Mouse (Mus musculus): ENCODE measurements around the gene Itpr3.

The Itpr3 gene

DNA sequence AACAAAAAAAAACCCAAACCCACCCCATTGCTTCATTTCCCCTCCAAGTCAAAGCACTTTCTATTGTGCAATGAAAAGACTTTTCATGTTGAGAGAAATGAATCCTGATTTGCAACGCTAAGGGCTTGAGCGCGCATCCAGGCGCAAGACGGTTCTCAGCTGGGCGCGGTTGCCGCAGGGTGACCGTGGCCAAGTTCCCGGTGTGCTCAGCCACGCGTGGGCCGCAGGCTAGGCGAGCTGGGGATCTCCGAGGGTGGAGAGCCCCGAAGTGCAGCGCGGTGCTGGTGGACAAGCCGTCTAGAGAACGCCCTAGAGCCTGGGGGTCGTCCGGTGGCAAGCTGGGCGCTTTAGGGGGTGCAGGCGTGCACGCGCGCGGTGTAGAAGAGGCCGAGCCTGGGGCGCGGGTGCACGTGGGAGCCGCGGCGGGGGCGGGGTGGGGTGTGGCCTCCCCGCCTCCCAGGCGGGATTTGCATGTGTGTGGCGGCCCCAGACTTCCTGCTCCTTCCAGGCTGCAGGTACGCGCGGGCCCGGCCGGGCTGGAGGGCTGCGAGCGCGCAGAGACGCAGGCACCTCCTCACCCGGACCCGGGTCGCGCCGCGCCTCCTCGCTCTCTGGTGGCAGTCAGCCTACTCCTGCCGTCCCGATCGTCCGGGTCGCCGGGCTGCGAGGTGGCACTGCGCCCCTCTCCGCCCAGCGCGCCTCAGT is at the start of gene Itpr3:
Gene Itpr3 (plus strand): TSS at position 493 of the 705 bp plus-strand sequence.
- DNase-seq (ENCODE audit: low spot score in 2 of 2), result peak; percentile 87 to 90

DNA sequence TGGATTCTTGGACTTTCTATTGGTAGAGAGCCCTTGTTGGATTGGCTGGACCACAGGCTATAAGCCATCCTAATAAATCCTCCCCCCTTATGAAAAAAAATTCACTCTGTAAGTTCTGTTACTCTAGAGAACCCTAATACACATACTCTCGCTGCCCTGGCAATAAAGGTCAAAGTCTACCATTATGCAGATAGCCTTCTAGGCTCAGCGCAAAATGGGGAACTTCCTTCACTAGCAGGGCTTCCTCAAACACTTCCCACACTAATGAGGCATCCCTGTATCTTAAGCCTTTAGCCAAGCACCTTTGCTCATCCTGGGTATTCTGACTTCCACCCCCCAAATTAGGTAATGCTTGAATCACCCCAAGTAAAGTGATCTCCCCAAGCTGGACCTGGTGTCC is 48.8 kb upstream of the Itpr3 start:
- DNase-seq (ENCODE audit: low spot score in 2 of 2), result no peak

DNA sequence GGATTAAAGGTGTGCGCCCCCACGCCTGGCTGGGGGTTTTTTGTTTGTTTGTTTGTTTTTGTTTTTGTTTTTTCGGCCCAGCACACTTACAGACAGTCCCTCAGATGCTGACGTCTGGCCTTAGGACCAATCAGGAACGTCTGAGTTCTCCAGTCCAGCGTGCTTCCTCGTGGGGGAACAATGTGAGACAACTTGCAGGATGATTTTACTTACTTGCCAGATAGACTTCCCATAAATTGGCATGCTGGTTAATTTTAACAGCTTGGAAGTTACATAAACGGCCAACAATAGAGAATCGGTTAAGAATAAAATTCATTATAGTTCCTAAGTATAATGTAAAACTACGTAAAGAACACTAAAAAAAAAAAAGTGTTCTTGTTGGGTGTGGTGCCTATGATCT is 45.9 kb upstream of the Itpr3 start:
- DNase-seq (ENCODE audit: low spot score in 2 of 2), result no peak

DNA sequence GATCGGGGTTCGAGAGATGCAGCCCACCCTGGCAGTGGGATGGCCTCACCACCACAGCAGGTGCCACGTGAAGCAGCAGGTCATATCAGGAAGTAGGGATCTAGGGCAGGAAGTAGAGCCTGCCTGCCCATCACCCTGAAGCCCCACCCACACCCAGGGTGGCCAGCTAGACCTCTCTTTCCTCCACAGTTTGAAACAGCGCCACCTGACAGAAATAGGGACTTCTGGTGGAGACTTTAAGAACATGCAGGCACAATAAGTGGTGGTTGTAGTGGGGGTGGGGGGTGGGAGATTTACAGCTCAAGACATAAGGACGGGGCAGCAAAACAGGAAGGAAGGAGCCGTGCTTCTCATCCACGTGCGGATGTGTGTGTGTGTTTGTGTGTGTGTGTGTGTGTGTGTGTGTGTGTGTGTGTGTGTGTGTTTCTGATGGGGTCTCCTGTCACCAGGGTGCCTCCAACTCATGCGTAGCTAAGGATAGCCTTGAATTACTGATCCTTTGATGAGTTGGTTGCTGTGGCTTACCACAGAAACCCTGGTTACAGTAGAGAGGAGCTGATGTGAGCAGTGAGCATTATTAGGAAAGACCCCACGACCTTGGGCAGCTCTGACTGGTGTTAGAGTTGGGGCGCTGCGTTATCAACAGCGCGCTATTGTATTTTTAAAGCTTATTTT is 45.0 kb upstream of the Itpr3 start:
- DNase-seq (ENCODE audit: low spot score in 2 of 2), result peak; percentile 49 to 57

DNA sequence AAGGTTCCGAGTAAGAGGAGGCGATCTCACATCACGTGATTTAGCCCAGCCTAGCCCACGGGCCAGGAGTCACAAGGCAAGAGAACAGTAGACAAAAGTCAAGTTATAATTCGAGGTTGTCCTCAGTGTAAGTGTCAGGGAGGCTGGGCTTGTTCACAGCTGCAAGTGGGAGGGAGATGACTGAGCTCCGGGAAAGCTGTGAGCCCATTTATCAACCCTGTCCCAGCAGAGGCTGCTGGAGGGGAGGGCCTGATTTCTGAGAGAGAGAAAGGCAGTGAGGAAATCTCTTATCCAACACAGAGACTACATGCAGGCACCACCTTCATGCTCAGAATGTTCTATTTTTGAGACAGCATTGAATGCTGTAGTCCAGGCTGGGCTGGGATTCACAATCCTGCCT is 44.2 kb upstream of the Itpr3 start:
- no peak for DNase-seq (ENCODE audit: low spot score in 2 of 2)

DNA sequence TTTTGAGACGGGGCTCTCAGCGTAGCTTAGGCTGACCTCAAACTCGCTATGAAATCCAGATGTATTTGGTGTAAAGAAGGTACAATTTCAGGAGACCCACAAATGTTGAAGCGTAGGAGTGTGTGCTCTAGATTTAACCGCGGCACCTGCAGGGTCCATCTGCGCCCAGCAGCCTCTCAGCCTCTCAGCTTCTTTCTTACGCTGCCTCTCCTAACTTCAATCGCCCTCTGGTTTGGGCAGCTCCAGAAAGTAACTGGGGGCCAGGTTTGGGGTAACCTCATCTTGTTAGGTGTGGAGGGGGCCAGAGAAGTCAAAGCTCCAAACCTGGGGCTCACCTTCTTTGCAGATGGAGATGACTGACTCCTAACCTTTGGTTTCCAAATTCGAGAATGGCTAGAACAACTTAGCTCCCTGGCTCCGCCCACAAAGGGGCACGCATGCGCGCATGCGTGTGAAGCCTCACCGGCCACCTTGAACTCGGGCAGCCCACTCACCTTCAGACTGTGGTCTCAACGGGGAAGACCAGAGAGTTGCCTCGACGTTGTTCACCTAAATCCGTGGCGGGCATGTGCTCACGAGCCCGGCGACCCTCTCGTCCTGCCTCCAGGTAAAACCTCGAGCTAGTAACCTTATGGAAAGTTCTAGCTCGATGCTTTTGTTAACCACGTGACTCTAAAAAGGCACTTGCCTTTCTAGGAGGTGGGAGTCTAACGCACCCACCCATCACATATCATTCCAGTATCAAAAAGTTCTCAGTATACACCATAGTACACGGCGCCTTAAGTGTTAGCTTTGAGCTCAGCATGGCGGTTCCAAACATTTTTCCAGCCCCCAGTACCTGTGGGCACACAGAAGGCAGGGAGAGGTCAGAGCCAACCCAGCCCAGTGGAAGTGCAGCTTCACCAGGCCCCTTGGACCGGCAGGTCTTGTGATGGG is 39.3 kb upstream of the Itpr3 start:
- peak; percentile 79 to 91 for DNase-seq (ENCODE audit: low spot score in 2 of 2)

DNA sequence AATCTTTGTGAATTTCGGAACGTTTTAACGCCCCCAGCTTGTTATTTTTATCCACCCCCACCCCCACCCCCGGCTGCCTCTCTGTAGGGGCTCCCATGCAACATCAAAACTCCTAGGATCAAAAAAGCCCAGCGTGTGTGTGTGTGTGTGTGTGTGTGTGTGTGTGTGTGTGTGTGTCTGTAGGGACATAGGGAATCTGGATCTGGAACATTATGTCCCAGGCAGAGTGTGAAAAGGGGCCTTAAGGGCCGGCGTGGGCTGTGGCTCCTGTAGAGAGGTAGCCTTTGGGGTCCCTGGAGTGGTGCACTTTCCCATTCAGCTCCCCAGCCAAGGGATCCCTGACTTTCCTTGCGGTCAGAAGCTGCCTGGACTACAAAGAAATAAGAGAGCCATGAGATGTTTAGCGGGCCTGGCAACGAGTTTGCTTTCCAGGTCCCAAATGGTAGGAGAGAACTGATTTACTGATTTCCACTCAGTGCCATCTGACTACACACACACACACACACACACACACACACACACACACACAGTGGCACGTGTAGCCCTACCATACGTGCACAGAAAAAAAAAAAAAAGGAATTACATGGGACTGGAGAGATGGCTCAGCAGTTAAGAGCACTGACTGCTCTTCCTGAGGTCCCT is 38.4 kb upstream of the Itpr3 start:
- DNase-seq (ENCODE audit: low spot score in 2 of 2), result no peak

DNA sequence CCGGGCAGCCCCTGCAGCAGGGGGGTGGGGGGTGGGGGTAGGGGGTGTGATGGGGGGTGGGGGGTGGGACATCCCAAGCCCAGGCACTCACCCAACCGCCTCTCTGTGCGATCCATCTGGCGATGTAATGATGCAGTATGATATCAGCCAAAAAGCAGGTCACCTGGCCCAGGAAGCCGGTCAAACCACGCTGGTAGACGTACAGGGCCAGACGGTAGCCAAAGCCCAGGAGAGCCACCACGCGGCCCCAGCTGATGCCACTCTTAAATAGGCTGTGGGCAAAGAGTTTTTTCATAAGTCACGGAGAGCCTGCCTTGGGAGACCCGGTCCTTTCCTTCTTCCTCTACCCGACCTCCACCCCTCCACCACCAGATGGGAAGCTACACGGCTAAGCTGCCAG is 36.0 kb upstream of the Itpr3 start:
- DNase-seq (ENCODE audit: low spot score in 2 of 2), result no peak

DNA sequence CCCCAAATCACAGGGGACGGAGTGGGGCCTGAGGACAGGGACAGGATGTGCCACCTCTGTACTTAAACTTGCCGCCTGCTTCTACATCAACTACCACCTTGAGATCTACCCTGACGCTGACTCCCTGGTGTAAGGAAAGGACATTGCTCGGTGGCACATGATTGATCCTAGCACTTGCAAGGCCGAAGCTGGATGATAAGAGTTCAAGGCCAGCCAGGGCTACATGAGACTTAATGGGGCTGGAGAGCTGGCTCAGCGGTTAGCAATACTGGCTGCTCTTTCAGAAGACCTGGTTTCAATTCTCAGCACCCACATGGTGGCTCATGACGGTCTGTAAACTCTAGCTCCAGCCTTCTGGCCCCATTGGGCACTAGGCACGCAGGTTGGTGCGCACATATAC is 35.4 kb upstream of the Itpr3 start:
- DNase-seq (ENCODE audit: low spot score in 2 of 2), result no peak

DNA sequence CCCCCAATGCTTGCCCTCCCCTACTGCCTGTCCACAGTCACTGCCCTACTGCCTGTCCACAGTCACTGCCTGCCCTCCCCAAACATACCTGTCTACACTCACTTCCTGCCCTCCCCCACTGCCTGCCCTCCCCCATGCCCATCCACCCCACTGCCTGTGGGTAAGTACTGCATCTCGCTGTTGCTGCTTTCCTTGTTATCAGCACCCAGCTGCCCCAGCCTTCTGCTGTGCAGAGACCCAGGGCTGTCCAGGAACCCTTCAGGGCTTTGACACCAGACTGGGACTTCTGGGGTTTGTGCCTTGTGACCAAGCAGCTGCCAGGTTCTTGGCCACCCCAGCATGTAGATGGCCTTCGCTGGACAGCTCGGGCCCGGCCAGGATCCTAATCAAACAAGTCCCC is 33.8 kb upstream of the Itpr3 start:
- DNase-seq (ENCODE audit: low spot score in 2 of 2), result no peak

DNA sequence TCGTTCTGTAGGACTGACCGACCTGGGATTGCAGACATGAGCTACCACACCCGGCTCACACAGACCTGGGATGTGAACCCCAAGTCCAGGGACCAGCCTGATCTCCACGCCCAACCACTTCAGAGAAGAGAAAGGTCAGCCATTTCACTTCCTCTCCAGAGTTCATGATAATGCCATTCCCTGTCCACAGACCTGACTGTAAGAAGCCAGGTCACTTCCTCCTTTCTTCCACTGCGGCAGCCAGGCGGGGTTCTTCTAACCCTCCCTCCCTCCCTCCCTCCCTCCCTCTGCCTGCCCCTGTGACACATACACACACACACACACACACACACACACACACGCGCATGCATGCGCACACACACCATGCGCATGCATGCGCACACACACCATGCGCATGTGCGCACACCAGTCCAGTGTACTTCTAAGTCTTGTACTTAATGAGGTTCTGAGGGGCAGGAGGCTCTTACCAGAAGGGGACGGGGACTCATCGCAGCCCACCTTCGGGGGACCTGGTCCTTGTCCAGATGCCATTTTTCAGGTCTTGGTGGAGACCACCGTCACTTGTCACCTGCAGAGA is 31.7 kb upstream of the Itpr3 start:
- DNase-seq (ENCODE audit: low spot score in 2 of 2), result no peak

DNA sequence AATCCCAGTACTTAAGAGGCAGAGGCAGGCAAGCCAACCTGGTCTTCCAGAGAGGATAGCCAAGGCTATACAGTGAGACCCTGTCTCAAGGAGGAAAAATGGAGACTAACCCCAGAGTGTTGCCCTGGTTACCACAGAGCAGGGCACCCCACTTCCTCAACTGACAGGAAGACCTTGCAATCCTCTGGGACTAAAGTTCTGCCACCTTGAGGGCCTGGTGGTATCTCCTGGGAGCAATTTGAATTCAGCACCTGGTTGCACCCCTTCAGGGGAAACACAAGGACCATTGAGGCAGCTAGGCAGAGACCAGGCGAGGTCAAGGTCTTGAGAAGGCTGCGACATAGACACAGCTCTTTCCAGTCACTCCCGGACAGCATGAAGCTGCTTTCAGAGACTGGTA is 31.2 kb upstream of the Itpr3 start:
- no peak for DNase-seq (ENCODE audit: low spot score in 2 of 2)

DNA sequence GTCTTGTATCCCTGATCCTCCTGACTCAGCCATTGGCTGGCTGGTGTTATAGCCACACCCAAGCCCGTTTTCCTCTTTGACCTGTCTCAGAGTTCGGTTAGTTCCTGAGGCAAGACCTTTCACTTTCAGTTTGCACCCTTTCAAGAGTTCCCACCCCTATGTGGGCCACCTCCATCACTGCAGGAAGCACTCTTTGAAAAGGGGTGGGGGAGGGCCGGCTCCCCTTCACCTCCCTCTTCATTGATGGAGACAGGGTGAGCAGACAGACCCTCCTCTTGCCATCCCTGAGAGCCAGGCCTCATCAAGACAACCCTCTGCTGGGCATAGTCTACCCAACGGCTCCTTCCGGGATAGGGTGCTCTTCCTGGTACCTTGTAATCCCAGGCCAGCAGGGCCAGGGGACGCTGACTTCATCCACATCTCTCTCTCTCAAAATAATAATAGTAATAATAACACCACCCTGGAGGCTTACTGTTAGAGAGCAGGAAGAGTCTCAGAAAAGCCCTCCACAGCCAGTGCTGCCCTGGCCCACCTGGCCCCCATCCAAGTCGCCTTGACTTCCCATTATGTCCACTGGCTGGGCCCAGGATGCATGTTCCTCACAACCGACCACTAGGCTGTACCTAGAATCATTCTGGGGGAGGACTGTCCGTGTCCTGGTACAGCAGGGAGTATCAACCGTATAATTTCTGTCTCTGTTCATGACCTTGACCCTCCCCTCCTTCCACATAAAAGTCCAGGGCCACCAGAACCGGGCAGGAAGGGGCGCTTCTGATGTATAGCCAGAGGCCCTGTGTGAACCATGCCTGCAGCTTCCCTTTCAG is 29.4 kb upstream of the Itpr3 start:
- DNase-seq (ENCODE audit: low spot score in 2 of 2), result peak; percentile 62 to 63

DNA sequence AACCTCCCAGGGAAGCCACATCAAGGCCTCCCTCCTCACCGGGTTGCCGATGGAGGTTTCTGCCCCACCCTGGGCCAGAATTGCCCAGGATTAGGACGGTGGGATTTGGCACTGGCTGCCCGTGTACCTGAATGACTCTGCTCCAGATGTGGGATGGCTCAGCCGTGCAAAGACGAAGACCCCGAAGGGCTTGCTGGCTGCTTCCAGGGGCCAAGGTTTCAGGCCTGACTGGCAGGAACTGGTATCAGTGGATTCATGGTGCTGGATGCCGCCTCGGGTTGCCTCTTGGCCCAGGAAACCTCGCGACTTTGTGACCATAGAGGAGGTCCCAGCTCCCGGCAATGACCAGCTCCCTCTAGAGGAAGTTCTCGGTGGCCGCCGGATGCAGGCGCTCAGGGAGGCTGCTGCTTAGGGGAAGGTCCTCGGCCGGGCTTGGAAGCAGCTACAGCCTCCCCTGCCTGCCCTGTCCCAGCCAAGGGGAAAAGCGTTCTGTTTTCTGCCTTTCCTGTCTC is 28.8 kb upstream of the Itpr3 start:
- DNase-seq (ENCODE audit: low spot score in 2 of 2), result peak; percentile 86 to 89

DNA sequence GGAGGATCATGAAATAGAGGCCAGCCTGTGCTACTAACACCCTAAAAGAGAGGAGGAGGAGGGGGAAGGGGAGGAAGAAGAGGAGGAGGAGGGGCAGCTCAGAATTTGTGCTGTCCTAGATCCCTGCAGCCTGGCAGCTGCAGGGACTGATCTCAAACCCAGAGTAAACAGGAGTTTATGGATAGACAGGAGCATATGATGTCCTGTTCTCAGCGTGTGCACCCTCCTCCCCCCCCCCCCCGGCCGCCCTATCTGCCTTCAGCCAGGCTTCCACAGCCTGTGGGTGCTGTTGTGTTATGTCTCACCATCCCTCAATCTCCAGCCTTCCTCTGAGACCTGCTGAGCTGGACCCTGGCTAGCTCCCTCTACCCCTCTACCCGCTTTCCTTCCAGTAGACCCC is 28.2 kb upstream of the Itpr3 start, which contains the start of gene Bak1:
Gene Bak1 (minus strand): TSS at position 101 of the 400 bp plus-strand sequence.
- no peak for DNase-seq (ENCODE audit: low spot score in 2 of 2)

DNA sequence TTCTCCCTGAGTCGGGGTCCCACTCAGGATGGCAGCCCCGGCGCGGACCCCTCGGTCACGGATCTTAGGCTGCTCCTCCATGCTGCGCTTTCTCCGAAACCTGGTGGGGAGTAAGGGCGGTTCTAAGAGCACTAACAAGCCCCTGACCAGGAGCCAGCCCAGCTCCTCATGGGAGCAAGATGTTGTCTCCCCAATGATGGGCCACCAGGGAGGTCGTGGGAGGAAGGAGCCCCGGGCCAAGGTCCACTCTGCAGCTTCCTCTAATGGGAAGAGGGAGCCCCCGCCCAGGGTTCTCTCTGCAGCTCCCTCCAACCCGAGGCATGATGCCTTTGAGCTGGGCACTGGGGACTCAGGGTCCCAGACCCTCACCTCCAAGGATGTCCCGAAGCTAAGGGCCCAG is 27.7 kb upstream of the Itpr3 start:
- DNase-seq (ENCODE audit: low spot score in 2 of 2), result no peak

DNA sequence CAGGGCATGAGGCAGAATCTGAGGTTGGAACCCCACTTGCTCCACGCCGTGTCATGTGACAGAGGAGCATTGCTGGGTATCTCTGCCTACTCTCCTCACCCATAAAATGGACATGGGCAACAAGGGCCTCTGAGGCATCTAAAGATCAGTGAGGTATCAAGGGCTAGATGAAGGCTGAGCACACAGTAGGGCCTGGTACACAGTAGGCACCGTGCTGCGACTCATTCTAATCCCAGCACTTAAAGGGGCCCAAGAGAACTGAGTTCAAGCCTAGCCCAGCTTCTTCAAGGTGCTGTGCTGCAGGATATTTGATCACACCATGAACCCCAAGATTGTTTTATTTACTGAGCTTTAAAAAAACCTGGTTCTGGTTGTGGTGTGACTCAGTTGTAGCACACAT is 26.2 kb upstream of the Itpr3 start:
- no peak for DNase-seq (ENCODE audit: low spot score in 2 of 2)

DNA sequence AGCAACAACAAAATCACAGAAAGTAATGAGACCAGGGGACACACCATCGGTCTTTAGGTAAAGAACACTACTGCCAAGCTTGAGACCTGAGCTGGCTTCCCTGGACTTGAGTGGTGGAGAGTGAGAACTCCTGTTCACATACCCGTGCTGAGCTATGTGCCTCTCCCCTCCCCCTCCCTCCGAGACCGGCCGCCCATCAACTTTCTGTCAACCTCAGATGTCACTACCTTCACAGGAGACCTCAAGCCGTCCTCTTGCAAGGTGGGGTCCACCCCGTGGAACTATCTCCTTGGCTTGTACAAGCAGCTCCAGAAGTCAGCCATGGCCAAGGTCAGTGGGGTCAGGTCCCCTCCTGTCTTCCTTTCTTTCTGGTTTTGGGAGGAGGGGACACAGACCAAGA is 24.8 kb upstream of the Itpr3 start:
- DNase-seq (ENCODE audit: low spot score in 2 of 2), result no peak

DNA sequence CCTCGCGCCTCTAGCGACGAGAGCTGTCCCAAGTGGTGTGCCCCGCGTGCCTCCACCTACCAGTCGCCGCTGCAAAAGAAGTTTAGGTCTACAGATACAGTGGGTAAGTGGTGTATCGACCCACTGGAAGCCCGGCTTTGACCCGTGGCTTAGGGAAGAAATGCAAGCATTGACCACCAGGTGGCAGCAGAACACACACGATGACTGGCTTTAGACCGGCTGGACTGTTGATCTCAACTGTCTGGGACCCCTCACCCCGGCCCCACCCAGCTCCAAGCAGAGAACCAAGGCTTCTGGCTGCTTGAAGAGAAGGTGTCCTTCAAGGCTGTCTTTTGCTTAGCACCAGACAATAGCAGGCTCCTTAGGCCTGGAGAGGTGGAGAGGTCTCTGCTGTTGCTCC is 24.2 kb upstream of the Itpr3 start:
- peak; percentile 39 to 72 for DNase-seq (ENCODE audit: low spot score in 2 of 2)

DNA sequence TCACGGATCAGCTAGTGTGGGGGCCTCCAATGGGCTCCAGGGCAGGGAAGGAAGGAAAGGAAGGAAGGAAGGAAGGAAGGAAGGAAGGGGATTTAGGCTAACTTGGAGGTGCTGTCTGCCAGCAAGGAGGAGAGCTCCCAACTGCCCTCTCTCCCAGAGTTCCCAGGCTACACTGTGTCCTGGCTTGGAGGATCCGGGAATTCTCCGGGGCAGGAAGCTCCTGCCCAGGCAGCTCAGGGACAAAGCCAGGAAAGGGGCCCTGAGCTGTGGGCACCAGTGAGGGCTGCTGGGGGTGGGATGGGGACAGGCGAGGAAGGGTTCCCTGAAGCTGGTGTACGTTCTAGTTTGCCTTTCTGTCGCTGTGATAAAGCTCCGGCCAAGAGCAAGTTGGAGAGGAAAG is 20.6 kb upstream of the Itpr3 start:
- no peak for DNase-seq (ENCODE audit: low spot score in 2 of 2)
